Mouse (Mus musculus): ENCODE measurements at regions not wholly inside any gene's neighbourhood (a gene's known extent, or its start where the extent isn't known, plus 50 kb on each side); places are given as distances from the start of the nearest gene placed in this dataset.

DNA sequence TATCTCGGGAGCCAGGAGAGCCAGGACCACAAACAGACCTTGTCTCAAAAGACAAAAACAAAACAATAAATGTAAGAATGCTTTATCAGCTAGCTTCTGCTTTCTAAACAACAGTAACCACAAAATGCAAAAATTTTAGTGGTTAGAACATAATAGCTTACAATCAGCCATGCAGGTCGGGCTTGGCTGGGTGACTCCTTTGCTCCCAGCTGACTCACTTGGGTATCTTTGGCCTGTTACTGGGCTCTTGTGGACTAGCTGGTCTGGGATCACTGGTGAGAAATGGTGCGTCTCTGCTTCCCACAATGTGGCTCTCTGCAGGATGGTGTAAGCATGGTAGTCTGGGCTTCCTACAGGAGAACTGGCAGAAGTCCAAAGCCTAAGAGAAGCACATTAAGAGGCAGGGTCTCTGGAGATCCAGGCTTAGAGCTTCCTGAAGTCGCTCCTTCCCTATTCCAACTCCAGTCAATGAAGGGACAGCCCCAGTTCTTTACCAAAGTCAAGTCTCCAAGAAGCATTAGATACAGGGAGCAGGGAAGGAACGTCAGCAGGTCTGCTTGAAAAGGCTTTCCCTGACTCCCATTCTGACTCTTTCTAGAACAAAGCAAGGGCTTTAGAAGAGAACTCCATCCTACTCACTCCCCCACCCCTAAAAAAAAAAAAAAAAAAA lies 96.0 kb upstream of the Mgme1 start:
- Histone ChIP-seq H3K9me3 (replicated peaks; ENCODE audit: control insufficient read depth, low read length) (no peaks in the 10 kb centered on the region), H3K9ac (replicated peaks; ENCODE audit: low read length) (no peak overlapping the region), H3K4me2 (ENCODE audit: low read depth, low read length) (no peak overlapping the region), H3K27me3 (ENCODE audit: control insufficient read depth, insufficient read depth, low read length) (no peaks in the 10 kb centered on the region), H3K27ac (replicated peaks; ENCODE audit: low read depth, low read length) (no peak overlapping the region), H3K36me3 (replicated peaks; ENCODE audit: control insufficient read depth, insufficient read depth, low read depth, low read length) (no peaks in the 10 kb centered on the region), H3K4me1 (ENCODE audit: control insufficient read depth, insufficient read depth, low read length) (no peaks in the 10 kb centered on the region), H3K4me3 (ENCODE audit: low read depth, low read length) (no peak overlapping the region)
- 76% methylated on average over 5 of the region's 5 CpGs for WGBS
- ATAC-seq (replicated peaks; ENCODE audit: insufficient number of reproducible peaks, low FRiP score, low TSS enrichment, low read depth) (no peak), DNase-seq (ENCODE audit: low spot score) (no peak)

DNA sequence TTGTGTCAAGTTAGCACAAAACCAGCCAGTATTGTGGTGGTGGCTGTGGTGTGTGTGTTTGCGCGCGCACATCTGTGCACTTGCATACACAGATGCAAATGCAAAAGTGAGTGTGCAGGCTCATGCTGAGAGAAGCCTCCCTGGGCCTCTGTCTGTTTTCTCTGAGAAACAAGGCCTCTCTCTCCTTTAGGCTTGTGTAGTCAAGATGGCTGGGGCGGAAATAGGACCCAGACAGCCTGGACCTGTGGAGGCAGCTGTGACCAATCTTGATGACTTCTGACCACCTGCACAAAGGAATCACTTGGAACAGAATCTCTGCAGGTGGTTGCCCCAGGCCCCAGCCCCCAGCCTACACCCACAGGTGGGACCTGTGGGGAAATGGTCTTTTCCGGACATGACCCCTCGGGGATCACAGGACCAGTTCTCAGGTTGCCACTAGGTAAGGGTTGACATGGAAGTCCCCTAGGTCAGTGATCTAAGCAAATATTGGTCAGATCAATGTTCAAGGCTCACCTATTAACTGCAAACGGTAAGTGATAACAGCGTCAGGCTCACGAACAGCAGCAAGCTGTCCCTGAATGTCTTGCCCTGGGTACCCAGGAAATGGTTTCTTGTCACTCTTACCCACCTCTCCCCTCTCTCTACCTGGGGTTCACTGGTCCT lies 93.8 kb upstream of the Mgme1 start:
- no peaks in the 10 kb centered on the region for H3K9me3 ChIP-seq (replicated peaks; ENCODE audit: control insufficient read depth, low read length)
- H3K36me3 ChIP-seq (replicated peaks; ENCODE audit: control insufficient read depth, insufficient read depth, low read depth, low read length): no peaks in the 10 kb centered on the region
- DNase-seq (ENCODE audit: low spot score) (no peak), ATAC-seq (replicated peaks; ENCODE audit: insufficient number of reproducible peaks, low FRiP score, low TSS enrichment, low read depth) (no peak)
- no peaks in the 10 kb centered on the region for H3K4me1 ChIP-seq (ENCODE audit: control insufficient read depth, insufficient read depth, low read length)
- WGBS: 87% methylated on average over 9 of the region's 9 CpGs
- no peak overlapping the region for H3K27ac ChIP-seq (replicated peaks; ENCODE audit: low read depth, low read length)
- no peak overlapping the region for H3K4me3 ChIP-seq (ENCODE audit: low read depth, low read length)
- H3K27me3 ChIP-seq (ENCODE audit: control insufficient read depth, insufficient read depth, low read length): no peaks in the 10 kb centered on the region
- H3K4me2 ChIP-seq (ENCODE audit: low read depth, low read length): no peak overlapping the region
- no peak overlapping the region for H3K9ac ChIP-seq (replicated peaks; ENCODE audit: low read length)

DNA sequence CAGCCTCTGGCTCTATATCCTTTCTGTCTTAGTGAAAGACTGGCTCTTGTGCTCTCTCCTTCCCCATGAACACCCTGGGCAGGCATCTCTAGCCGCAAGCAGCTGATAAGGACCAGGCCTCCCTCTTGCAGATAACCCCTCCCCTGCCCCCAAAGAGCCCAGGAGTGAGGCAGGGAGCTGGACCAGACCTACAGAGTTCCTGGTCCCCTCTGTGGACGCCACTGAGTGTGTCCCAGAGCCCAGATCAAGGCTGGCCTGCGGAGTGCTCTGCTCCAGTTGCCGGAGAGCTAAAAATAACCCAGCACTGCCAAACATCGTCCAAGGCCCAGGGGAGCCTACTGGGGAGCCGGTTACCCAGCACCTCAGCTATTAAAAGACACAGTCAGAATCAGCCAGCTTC lies 93.2 kb upstream of the Mgme1 start:
- no peak overlapping the region for H3K4me3 ChIP-seq (ENCODE audit: low read depth, low read length)
- H3K27me3 ChIP-seq (ENCODE audit: control insufficient read depth, insufficient read depth, low read length): no peaks in the 10 kb centered on the region
- H3K4me1 ChIP-seq (ENCODE audit: control insufficient read depth, insufficient read depth, low read length): no peaks in the 10 kb centered on the region
- 48% methylated on average over 6 of the region's 6 CpGs for WGBS
- no peak overlapping the region for H3K27ac ChIP-seq (replicated peaks; ENCODE audit: low read depth, low read length)
- H3K4me2 ChIP-seq (ENCODE audit: low read depth, low read length): no peak overlapping the region
- no peak for ATAC-seq (replicated peaks; ENCODE audit: insufficient number of reproducible peaks, low FRiP score, low TSS enrichment, low read depth)
- no peaks in the 10 kb centered on the region for H3K9me3 ChIP-seq (replicated peaks; ENCODE audit: control insufficient read depth, low read length)
- H3K9ac ChIP-seq (replicated peaks; ENCODE audit: low read length): no peak overlapping the region
- no peak for DNase-seq (ENCODE audit: low spot score)
- H3K36me3 ChIP-seq (replicated peaks; ENCODE audit: control insufficient read depth, insufficient read depth, low read depth, low read length): no peaks in the 10 kb centered on the region

DNA sequence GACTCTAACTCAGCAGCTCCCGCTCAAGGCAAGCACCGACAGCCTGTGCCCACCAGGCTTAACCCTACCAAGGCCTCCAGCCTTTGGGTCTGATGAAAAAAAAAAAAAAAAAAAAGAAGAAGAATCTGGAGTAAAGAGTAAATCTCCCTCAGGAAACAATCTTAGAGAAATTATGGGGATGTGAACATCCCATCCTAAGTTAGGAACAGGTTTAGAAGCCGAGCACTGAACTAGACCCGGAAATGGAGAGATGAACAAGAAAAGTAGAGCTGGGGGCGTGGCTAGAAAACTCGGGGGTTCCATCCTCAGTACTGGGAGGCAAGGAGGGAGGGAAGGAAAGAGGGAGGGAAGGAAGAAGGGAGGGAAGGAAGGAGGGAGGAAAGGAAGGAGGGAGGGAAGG lies 92.5 kb upstream of the Mgme1 start:
- H3K4me1 ChIP-seq (ENCODE audit: control insufficient read depth, insufficient read depth, low read length): no peaks in the 10 kb centered on the region
- 76% methylated on average over 6 of the region's 6 CpGs for WGBS
- no peak overlapping the region for H3K9ac ChIP-seq (replicated peaks; ENCODE audit: low read length)
- no peaks in the 10 kb centered on the region for H3K9me3 ChIP-seq (replicated peaks; ENCODE audit: control insufficient read depth, low read length)
- H3K36me3 ChIP-seq (replicated peaks; ENCODE audit: control insufficient read depth, insufficient read depth, low read depth, low read length): no peaks in the 10 kb centered on the region
- H3K27ac ChIP-seq (replicated peaks; ENCODE audit: low read depth, low read length): no peak overlapping the region
- no peaks in the 10 kb centered on the region for H3K27me3 ChIP-seq (ENCODE audit: control insufficient read depth, insufficient read depth, low read length)
- no peak overlapping the region for H3K4me2 ChIP-seq (ENCODE audit: low read depth, low read length)
- ATAC-seq (replicated peaks; ENCODE audit: insufficient number of reproducible peaks, low FRiP score, low TSS enrichment, low read depth) (no peak), DNase-seq (ENCODE audit: low spot score) (no peak)
- H3K4me3 ChIP-seq (ENCODE audit: low read depth, low read length): no peak overlapping the region

DNA sequence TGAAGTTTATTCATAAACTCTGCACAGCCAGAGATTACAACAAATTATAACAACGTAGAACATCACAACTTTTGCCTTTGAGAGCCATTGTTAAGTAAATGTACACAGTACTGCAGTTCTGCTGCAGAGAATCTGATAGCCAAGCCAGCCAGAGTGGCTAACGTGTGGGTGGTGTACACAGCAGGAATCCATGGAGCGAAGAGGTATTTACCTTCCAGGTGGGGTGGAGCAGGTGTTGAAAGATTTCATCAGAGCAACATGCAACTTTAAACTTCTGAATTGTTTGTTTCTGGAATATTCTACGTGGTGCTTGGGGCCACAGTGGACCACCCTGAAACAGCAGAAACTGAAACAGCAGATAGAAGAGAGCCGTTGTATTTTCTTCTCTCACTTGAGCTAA lies 88.4 kb upstream of the Mgme1 start:
- Histone ChIP-seq H3K36me3 (replicated peaks; ENCODE audit: control insufficient read depth, insufficient read depth, low read depth, low read length) (no peaks in the 10 kb centered on the region), H3K27me3 (ENCODE audit: control insufficient read depth, insufficient read depth, low read length) (no peaks in the 10 kb centered on the region), H3K4me1 (ENCODE audit: control insufficient read depth, insufficient read depth, low read length) (no peaks in the 10 kb centered on the region), H3K27ac (replicated peaks; ENCODE audit: low read depth, low read length) (no peak overlapping the region), H3K9me3 (replicated peaks; ENCODE audit: control insufficient read depth, low read length) (no peaks in the 10 kb centered on the region), H3K9ac (replicated peaks; ENCODE audit: low read length) (no peak overlapping the region), H3K4me3 (ENCODE audit: low read depth, low read length) (no peak overlapping the region), H3K4me2 (ENCODE audit: low read depth, low read length) (no peak overlapping the region)
- 78% methylated on average over 5 of the region's 5 CpGs for WGBS
- ATAC-seq (replicated peaks; ENCODE audit: insufficient number of reproducible peaks, low FRiP score, low TSS enrichment, low read depth) (no peak; the same call in 1 of the 2 replicates), DNase-seq (ENCODE audit: low spot score) (no peak)

DNA sequence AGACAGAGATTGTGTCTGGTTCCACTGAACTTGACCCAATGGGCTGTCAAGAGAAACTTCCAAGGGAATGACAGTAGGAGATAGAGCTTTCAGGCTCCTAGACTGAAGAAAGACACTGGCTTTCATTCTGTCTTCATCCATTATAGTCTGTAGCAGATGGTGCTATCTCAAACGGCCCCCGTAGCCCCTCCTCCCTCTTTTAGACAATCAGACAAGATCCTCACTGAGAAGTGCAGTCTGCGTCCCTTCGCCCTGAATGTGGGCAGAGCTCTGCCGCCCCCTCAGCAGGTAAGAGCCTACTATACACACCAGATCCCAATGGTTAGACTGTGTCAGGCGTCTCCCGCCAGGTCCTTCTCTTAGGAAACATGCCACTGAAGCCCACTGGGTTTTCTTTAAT lies 87.9 kb upstream of the Mgme1 start:
- no peak for ATAC-seq (replicated peaks; ENCODE audit: insufficient number of reproducible peaks, low FRiP score, low TSS enrichment, low read depth)

DNA sequence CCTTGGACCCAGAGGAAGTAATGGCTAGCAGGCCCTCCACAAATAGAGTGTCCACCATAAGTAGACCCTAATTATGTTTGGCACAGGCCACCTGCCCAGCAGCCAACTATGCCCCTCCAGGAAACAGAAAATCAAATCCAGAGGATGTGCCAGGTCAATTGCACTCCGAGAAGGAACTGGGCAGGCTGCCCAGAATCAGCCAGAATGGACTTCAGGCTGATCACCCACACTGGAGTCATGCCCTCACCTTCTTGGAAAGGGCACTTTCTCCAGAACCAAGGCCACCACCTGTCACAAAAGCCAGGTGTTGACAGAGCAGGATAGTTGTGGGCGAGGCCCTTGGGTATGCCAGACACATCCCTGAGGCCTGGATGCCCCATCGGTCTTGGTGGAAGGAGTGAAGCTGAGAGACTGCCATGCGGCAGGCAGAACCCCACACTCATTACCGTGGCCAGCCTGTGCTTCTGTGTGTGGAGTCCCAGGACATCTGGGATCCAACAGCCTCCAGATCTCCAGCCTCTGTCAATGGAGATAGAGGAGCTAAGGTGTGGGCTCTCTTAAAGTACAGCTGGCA lies 87.0 kb upstream of the Mgme1 start:
- no peak overlapping the region for H3K4me2 ChIP-seq (ENCODE audit: low read depth, low read length)
- H3K4me3 ChIP-seq (ENCODE audit: low read depth, low read length): no peak overlapping the region
- 78% methylated on average over 5 of the region's 5 CpGs for WGBS
- no peaks in the 10 kb centered on the region for H3K27me3 ChIP-seq (ENCODE audit: control insufficient read depth, insufficient read depth, low read length)
- H3K9ac ChIP-seq (replicated peaks; ENCODE audit: low read length): no peak overlapping the region
- H3K27ac ChIP-seq (replicated peaks; ENCODE audit: low read depth, low read length): no peak overlapping the region
- ATAC-seq (replicated peaks; ENCODE audit: insufficient number of reproducible peaks, low FRiP score, low TSS enrichment, low read depth) (no peak), DNase-seq (ENCODE audit: low spot score) (no peak)
- H3K36me3 ChIP-seq (replicated peaks; ENCODE audit: control insufficient read depth, insufficient read depth, low read depth, low read length): no peaks in the 10 kb centered on the region
- H3K4me1 ChIP-seq (ENCODE audit: control insufficient read depth, insufficient read depth, low read length): no peaks in the 10 kb centered on the region
- H3K9me3 ChIP-seq (replicated peaks; ENCODE audit: control insufficient read depth, low read length): no peaks in the 10 kb centered on the region

More for the DNA sequence above, 87.9 kb upstream of the Mgme1 start:
- DNase-seq (ENCODE audit: low spot score): no peak
- H3K4me2 ChIP-seq (ENCODE audit: low read depth, low read length): no peak overlapping the region
- no peaks in the 10 kb centered on the region for H3K27me3 ChIP-seq (ENCODE audit: control insufficient read depth, insufficient read depth, low read length)
- no peak overlapping the region for H3K4me3 ChIP-seq (ENCODE audit: low read depth, low read length)
- no peak overlapping the region for H3K9ac ChIP-seq (replicated peaks; ENCODE audit: low read length)
- H3K36me3 ChIP-seq (replicated peaks; ENCODE audit: control insufficient read depth, insufficient read depth, low read depth, low read length): no peaks in the 10 kb centered on the region
- no peaks in the 10 kb centered on the region for H3K4me1 ChIP-seq (ENCODE audit: control insufficient read depth, insufficient read depth, low read length)
- no peaks in the 10 kb centered on the region for H3K9me3 ChIP-seq (replicated peaks; ENCODE audit: control insufficient read depth, low read length)
- 81% methylated on average over 7 of the region's 7 CpGs for WGBS
- H3K27ac ChIP-seq (replicated peaks; ENCODE audit: low read depth, low read length): no peak overlapping the region

DNA sequence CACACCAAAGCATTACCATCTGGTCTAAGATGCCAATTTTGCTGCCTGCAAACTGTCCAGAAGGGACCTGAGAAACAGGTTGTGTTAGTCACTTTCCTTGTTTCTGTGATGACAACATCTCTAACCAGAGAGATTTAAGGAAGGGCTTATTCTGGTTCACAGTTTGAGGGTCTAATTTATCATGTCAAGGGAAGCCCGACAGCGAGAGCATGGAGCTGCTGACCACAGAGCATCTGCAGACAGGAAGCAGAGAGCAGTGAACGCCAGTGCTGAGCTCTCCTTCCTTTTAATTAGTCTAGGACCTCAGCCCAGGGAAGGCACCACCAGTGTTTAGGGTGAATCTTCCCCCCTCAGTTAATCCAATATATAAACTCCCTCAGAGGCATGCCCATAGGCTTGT lies 85.3 kb upstream of the Mgme1 start:
- H3K27ac ChIP-seq (replicated peaks; ENCODE audit: low read depth, low read length): no peak overlapping the region
- H3K4me1 ChIP-seq (ENCODE audit: control insufficient read depth, insufficient read depth, low read length): no peaks in the 10 kb centered on the region
- ATAC-seq (replicated peaks; ENCODE audit: insufficient number of reproducible peaks, low FRiP score, low TSS enrichment, low read depth) (no peak), DNase-seq (ENCODE audit: low spot score) (no peak)
- no peak overlapping the region for H3K9ac ChIP-seq (replicated peaks; ENCODE audit: low read length)
- no peak overlapping the region for H3K4me2 ChIP-seq (ENCODE audit: low read depth, low read length)
- no peaks in the 10 kb centered on the region for H3K27me3 ChIP-seq (ENCODE audit: control insufficient read depth, insufficient read depth, low read length)
- 85% methylated on average over 3 of the region's 3 CpGs for WGBS
- H3K4me3 ChIP-seq (ENCODE audit: low read depth, low read length): no peak overlapping the region
- H3K9me3 ChIP-seq (replicated peaks; ENCODE audit: control insufficient read depth, low read length): no peaks in the 10 kb centered on the region
- H3K36me3 ChIP-seq (replicated peaks; ENCODE audit: control insufficient read depth, insufficient read depth, low read depth, low read length): no peaks in the 10 kb centered on the region

Data from embryonic facial prominence, embryonic 11.5 days (tissue).